Mouse (Mus musculus): ENCODE results near the gene Hipk2. TPM values are rescaled to one million over a fixed set of nuclear protein-coding genes. Genes with fewer than 3 reads are reported as not detected.
A peak's percentile ranks its signal among the peaks of the same experiment; 100 is the strongest.

Hipk2 gene
- polyA plus RNA-seq, 1 experiment: 23.8 TPM

DNA sequence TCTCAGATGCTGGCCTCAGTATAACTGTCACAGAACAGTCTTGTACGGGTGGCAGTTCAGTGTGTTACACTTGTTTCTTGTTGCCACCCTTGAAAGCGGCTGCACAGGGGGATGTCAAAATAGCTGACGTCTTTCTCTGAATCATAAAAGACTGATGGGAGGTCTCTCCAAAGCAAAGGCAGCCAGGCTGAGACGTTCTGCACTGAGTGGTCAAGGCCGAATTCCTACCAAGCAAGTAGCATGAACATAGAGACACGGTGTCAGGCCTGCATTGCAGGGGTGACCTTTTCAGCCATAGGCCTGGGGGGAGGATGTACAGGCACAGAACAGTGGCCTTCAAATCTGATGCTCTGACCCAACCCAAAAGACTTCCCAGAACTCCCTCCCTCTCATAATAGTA is 30.0 kb upstream of the Hipk2 start:
- DNase-seq (ENCODE audit: extremely low spot score in 1 of 2, low spot score in 1 of 2): no peak

DNA sequence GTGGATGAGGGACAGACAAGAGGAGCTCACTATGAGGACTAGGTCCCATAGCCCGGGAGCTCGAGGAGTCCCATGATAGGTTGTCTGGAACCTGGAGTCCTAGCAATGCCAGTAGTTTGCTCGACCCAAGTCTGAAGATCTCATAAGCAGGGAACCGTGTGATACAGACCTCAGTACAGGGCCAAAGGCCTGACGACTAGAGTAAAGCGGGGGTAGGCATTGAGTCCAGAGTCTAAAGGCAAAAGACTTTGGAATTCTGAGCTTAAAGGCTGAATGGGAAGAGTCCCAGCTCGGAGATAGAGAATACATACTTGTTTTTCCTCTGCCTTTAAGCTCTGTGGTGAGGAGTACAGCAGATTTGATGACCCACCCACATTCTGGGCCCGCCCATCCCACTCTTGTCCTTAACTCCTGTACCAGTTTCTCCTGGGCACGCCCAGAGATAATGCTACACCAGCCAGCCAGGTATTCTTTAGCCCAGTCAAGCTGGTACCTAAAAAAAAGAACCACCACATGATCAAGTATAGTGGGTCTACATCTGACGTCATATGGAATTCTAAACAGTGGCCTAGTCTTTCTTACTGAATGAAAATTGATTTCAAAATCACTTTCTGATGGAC is 27.0 kb upstream of the Hipk2 start:
- no peak for DNase-seq (ENCODE audit: extremely low spot score in 1 of 2, low spot score in 1 of 2)

DNA sequence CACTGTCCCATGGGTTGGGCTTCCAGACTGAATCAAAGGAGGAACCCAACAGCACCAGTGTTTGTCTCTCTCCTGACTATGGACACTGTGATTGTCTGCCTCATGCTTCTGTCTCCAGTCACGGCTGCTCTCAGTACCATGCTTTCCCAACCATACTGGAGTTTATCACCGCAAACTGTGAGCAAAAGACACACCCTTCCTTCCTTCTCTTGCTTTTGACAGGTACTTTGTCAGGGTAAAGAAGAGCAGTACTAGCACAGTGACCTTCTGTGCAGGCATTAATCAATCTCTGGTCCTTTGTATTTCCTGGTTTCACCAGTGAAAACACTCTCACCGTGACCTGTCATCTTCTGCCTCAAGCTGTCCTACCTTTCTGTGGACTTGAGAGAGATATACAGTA is 25.7 kb upstream of the Hipk2 start:
- DNase-seq (ENCODE audit: extremely low spot score in 1 of 2, low spot score in 1 of 2): no peak

DNA sequence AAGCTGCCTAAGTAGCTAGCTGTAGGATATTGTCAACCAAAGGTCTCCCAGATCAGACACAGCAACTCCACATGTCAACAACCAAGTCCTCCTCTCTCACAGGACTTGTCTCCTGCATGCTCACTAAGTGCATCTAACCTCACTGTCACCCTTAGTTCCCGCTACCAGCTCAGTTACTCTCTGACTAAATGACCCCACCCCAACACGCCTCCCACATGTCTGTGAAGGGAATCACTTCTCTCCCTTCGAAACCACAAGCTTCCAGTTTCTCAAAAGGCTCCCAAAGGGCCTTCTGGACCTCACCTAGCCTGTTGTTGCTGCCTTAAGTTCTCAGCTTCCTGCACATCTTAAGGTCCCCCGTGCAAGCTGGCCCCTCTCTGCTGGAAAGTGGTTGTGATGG is 25.2 kb upstream of the Hipk2 start:
- no peak for DNase-seq (ENCODE audit: extremely low spot score in 1 of 2, low spot score in 1 of 2)

DNA sequence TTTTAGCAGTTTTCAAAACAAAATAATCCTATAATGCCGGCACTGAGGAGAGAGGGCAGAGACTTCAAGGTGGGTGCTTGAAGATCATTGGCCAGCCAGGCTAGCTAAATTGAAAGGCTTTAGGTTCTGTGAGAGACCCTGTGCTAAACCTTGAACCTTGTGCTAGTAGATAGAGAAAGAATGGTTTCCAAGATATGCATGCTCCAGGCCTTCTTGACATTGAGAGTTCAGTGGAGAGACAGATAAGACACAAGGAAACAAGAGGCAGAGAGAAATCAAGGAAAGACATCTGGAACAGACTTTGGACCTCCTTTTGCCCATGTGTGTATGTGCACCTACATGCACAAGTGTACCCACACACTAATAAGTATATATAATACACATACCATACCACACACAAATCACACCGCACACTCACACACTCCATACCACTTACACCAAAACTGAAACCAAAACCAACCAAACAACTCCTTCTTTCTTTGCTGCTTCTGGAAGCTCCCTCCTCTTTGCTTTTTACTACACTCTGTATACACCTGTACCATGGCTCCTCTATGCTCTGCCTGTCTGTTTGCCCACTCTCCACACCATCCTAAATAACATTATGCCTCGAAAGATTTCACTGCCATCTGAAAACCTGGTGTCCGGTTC is 24.6 kb upstream of the Hipk2 start:
- no peak for DNase-seq (ENCODE audit: extremely low spot score in 1 of 2, low spot score in 1 of 2)

DNA sequence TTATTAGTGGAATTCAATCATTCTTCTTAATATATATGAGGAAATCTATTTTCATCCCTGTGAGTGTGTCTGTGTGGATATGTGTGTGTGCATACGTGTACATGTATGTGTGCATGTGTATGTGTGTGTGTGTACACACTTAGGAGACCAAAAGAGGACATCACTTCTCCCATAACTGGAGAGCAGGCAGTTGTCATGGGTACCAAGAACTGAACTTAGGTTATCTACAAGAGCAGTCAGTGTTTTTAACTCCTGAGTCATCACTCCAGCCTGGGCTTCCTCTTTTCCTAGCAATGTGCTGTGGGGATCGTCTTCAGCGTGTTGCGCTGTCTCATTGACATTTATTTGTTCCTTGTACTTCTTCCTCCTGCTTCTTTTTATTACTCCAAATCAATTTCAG is 24.1 kb upstream of the Hipk2 start:
- no peak for DNase-seq (ENCODE audit: extremely low spot score in 1 of 2, low spot score in 1 of 2)

DNA sequence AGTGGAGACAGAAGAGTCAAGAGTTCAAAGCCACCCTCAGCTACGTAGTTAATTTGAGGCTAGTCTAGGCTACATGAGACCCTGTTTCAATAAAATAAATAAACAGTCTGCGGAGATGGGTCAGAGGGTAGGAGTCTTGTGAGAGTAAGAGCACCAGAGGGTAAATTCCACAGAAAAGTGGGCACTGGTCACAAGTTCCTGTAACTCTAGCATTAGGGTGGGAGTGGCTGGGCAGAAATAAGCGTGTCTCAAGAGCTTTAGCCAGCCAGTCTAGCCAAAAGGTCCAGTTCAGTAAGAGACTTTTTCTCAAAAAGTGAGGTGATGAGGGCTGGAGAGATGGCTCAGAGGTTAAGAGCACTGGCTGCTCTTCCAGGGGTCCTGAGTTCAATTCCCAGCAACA is 17.6 kb upstream of the Hipk2 start:
- no peak for DNase-seq (ENCODE audit: extremely low spot score in 1 of 2, low spot score in 1 of 2)

DNA sequence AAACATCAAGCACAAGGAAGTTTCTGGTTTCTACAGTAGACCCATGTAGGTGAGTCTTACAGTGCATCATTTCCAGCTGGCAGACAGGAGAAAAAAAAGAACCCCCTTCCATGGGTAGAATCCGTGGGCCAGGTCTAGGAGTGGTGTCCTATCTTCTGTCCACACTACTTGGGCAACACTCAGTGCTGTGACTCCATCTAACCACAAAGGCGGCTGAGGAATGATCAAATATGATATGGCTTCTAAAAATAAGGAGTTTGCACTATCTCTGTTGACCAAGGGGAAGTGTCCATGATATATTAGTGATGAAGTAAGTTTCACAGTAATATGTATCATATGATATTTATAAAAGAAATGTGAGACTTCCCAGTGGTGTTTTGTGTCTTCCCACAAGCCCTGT is 16.1 kb upstream of the Hipk2 start:
- DNase-seq (ENCODE audit: extremely low spot score in 1 of 2, low spot score in 1 of 2): no peak

DNA sequence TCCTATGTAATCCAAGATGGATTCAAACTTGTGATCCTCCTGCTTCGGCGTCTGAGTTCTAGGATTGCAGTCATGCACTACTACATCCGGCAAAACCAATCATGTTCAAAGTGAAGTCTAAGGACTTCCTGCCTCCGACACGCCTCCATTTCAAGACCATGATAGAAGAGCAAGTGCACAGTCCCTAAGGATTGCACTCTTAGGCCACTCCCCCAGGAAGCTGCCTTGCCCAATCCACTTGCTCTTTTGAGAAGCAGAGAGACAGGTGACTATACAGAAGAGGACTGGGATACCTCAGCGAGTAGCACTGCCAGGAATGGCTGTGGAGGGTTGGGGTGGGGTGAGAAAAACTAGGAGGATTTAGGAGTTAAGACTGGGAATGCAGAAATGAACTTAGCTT is 13.2 kb upstream of the Hipk2 start:
- no peak for DNase-seq (ENCODE audit: extremely low spot score in 1 of 2, low spot score in 1 of 2)

DNA sequence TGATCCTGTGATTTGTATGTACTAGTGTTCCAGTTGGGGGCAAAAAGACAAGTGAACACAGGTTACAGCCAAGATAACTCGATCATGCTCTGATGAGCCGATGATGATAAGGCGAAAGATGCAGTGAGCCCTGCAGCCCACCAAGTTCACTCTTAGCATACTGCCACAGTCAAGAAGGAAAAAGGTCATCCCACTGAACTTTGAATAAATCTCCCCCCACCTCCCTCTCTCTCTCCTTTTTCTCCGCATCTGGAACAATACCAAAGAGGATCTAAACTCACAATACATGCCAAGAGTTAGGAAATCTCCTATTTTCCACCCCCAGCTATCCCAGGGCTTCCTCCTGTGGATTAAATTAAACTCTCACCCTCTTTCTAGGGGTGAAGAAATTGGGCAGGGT is 11.5 kb upstream of the Hipk2 start:
- no peak for DNase-seq (ENCODE audit: extremely low spot score in 1 of 2, low spot score in 1 of 2)

DNA sequence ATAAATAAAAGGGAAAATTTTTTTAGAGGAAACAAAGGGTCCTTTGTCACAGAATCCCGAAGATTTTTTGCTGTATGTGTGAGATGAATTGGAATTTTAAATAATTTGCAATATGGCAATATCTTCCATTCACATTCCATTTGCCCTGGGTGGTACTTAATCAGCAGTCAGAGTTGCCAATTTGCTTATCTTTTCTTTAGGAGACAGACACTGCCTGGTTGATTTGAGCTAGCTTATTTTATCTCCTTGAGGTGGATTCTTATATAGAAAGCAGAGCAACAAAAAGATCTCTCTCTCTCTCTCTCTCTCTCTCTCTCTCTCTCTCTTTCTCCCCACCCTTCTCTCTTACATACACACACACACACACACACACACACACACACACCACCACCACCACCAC is 9.2 kb upstream of the Hipk2 start:
- no peak for DNase-seq (ENCODE audit: extremely low spot score in 1 of 2, low spot score in 1 of 2)

DNA sequence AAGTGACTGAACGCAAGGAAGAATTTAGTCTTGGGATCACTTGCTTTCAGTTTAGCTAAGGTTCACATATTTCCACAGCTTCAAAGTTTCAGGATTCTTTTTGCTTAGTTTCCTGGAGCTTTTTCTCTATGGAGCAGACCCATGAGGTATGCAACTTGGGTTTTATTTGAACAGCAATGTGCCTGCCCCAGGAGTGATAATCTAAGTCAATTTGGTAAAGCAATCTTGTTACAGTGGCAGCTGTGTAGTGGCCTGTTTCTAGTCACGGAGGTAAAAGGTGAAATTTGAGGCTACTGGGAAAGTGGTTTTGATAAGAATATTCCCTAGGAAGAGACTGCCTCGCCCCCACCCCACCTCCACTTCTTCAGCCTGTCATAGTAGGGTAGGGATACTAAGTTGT is 8.5 kb upstream of the Hipk2 start:
- DNase-seq (ENCODE audit: extremely low spot score in 1 of 2, low spot score in 1 of 2): no peak

DNA sequence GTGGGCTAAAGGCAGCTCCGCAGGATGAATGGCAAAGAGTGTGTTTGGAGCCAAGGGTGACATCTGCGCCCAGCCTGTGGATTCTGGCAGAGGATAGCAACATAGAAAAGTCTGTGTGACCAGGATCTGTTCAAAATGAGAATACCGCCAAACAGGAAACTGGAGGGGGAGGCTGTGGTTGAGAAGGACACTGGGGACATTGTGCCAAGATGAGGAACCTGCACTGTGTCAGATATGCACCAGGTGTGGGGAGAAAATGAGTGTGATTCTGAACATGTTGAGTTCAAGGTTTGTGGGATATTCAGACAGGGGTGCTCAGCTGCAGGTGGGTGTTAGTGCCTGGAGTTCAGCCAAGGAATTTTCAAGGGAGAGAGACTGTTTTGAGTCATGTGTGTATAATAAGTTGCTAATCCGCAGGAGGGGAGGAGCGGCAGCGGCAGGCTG is 6.8 kb upstream of the Hipk2 start:
- DNase-seq (ENCODE audit: extremely low spot score in 1 of 2, low spot score in 1 of 2): peak in 1 of 2 experiments; percentile 32

DNA sequence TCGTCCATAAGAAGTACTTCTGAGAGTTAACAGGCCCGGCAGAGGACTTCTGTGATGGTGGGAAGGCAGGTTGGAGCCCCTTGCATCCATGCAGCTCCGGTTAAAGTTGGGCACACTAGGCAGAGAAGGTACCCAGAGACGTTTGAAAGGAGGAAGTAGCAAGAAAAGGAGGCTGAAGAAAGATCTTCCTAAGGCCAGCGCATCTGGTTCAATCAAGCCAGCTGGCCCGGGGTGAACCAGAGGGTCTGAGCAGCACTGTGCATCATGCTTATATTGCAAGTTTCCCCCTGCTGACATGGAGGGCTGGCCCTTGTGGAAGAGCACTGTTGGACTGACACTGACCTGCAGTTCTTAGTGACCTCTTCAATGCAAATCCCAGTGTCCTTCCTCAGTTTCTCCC is 6.0 kb upstream of the Hipk2 start:
- DNase-seq (ENCODE audit: extremely low spot score in 1 of 2, low spot score in 1 of 2): no peak

DNA sequence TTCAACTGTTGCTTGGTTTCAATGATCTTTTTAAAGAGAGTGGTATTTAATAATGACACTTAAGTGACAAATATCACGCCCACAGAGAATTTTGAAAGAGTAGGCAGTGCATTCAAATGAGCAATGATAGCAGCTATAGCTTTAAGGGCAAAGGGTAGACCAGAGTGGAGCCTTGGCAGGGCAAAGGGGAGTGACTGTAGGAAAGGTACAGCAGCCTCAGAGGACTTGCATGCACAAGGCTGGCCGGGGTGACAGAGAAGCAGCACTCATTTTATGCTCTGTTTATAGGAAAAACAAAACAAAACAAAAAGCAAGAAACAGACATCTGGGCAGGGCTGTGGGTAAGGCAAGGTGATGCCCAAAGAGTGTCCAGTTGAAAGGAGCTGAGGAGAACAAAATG is 5.5 kb upstream of the Hipk2 start:
- DNase-seq (ENCODE audit: extremely low spot score in 1 of 2, low spot score in 1 of 2): no peak

DNA sequence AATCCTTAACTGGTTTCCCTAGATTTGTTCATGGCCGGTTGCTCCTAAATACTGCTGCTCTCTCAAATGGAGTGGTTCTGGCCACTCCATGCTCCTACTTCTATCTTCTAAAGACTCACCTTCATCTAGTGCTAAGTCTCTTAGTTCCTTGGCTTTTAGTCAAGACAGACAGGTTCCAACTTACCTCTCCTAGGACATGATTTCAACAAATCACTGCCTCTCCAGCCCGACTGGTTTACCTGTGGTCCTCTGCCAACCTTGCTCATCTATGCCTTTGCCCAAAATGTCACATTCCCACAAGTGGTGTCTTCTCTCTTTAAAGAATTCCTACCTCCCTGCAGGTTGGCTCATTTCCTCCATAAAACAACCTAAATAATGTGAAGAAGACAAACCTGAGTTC is 1.7 kb upstream of the Hipk2 start:
- DNase-seq (ENCODE audit: extremely low spot score in 1 of 2, low spot score in 1 of 2): no peak

DNA sequence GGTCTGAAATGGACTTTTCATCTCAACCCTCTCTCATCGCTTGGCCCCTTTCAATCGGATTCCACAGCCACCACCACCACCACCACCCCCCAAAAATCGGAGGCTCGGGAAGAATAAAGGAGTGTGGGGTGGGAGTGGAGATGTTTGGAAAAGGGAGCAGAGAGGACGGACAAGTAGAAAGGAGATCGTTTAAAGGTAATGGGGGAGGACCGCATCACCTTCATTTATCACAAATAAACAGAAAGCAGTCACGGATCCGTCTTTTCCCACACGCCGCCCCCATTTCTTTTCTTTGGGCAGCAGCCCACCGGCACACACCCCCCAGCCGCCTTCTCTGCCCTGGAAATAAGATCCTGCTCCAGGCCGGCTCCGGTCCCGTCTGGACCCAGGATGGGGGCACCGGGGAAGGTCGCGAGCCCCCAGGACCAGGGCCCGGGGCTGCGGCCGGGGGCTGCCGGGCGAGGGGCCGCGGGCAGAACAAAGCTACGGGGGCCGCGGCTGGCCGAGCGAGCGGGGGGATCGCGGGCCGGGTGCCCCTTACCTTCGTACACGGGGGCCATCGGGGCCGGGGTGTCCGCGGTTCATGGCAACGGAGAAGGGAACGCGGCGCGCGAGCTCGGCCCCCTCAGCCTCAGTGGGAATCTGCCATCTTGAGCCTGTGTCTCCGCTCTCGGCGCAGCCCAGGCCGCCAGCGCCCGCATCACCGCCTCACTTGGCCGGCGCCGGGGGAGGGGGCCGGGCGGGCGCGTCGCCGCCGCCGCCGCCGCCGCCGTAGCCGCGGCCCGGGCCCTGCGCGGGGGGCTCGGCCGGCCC is 501 bp downstream of the Hipk2 start, which contains the start of gene Tbxas1:
Gene Tbxas1 (plus strand): TSS at position 147 of the 813 bp plus-strand sequence.
- DNase-seq (ENCODE audit: extremely low spot score in 1 of 2, low spot score in 1 of 2): peak in 1 of 2 experiments; percentile 40

DNA sequence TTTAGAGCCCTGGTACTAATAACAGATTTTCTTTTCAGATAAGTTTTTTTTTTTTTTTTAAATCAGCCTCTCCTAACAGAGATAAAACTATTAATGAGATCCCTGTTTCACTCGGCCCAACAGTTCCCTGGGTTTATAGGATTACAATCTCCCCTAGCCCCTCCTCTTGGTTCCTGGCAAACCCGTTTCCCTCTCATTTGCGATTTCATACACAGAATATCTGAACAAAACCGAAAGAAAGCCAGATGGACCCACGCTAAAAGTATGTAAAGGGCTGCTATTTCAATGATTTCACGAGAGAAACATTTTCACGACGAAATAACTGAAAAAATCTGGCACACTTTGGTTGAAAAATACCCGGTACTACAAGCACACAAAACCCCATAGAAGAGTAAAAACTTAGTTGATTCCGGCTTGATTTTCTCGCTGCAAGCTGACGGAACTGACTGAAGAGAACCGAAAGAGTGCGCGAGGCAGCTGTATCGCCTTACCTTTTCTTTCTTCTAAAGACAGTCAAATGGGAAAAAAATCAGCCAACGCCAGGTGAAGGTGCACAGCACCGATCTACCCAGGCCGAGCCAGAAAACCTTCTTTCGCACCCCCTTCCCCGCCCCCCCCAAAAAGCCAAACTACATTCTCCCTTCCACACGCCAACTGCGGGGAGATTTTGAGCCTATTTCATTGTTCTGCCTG is 1.3 kb downstream of the Hipk2 start:
- peak in 1 of 2 experiments; percentile 27 for DNase-seq (ENCODE audit: extremely low spot score in 1 of 2, low spot score in 1 of 2)

DNA sequence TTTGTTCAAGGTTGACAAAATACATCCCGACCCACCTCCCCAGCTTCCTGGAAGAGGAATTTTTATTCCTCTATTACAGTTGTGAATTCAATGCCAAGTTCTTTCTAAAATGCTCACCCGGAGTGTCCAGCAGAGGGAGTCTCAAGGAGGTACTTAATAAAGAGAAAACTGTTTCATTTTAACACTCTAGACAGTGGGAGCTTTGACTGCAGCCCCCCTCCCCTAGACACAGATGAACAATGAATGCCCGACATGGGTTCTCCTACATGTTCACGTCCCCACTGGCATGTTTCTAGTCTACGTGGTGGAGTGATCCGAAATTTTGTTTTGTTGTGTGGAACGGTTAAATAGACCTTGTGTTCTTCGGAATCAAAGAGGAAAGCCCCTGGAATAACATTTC is 1.9 kb downstream of the Hipk2 start:
- peak; percentile 26 to 74 for DNase-seq (ENCODE audit: extremely low spot score in 1 of 2, low spot score in 1 of 2)

DNA sequence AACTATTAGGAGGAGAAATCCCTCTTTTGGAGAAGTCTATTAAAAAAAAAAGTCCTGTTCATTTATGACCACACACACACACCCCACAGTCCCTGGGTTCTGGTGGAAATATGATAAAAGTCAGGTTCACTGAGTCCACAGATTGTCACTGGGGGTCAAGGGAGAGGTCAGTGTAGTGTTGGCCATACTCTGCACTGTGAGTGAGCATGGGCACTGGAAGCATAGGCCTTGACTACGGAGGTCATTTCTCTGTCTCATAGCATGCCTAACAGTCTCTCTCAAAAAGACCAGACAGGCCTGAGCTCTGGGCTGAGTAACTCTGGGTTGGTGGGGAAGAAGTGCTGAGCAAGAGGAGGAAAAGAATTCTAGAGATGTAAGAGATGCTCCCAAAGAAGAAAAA is 2.6 kb downstream of the Hipk2 start:
- DNase-seq (ENCODE audit: extremely low spot score in 1 of 2, low spot score in 1 of 2): no peak

DNA sequence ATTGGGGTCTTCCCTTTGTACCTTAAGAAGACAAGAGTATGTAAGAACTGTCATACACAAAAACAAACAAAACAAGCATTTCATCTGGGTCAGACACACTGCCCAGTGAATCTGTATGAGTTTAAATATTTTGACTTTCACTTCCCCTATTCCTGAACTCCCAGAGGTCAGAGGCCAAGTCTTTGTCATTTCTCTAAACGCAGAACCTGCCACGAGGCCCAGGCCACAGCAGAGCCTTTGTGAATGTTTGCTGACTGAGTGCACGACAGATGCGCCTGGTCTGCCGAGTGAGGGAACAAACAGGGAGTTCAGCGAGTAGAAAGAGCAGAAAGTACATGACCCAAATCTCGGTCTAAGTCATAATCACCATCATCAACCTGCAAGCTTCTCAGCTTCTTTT is 4.9 kb downstream of the Hipk2 start:
- no peak for DNase-seq (ENCODE audit: extremely low spot score in 1 of 2, low spot score in 1 of 2)
